Mouse (Mus musculus): ENCODE results near the gene Btnl9. TPM values are rescaled to one million over a fixed set of nuclear protein-coding genes. Genes with fewer than 3 reads are reported as not detected.

Gene Btnl9
- total and polyA plus RNA-seq, 2 experiments from 2014 or later = 0.37 to 0.39 TPM

DNA sequence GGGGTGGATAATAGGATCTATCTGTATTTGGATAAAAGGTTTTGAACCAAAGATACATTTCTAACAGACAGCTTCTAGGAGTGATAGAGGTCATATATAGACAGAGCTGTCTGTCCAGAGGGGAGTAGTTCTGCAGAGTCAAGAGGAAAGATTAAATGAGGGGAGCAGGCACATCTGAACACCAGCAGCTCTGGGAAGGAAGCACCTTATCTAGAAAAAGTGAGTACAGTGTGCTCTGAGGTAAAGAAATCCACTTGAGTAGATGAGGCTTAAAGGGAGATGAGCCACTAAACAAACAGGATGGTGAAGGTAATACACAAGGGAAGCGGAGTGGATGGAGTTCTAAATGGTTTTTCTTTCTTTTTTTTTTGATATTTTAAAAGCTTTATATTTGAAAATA lies 20.5 kb upstream of the Btnl9 start:
- no peaks in the 10 kb centered on the region for H3K9me3 ChIP-seq (ENCODE audit: low read length)
- no peak overlapping the region for H3K4me3 ChIP-seq (ENCODE audit: low read length)
- H3K9ac ChIP-seq (replicated peaks; ENCODE audit: low read length) = no peak overlapping the region
- H3K4me2 ChIP-seq (ENCODE audit: low read depth, low read length) = no peak overlapping the region
- DNase-seq (ENCODE audit: low spot score) (no peak), ATAC-seq (no peak)
- no peaks in the 10 kb centered on the region for H3K27me3 ChIP-seq (ENCODE audit: insufficient read depth, low read length)
- no peaks in the 10 kb centered on the region for H3K36me3 ChIP-seq (ENCODE audit: insufficient read depth, low read length)
- no peak overlapping the region for H3K27ac ChIP-seq
- 100% methylated on average over 1 of the region's 1 CpGs for WGBS
- peaks cover 11% of the 10 kb centered on the region for H3K4me1 ChIP-seq (ENCODE audit: insufficient read depth, low read length)
- no peak for TF ChIP-seq CTCF (IDR thresholded peaks at IDR 0.05; ENCODE audit: low read depth)

DNA sequence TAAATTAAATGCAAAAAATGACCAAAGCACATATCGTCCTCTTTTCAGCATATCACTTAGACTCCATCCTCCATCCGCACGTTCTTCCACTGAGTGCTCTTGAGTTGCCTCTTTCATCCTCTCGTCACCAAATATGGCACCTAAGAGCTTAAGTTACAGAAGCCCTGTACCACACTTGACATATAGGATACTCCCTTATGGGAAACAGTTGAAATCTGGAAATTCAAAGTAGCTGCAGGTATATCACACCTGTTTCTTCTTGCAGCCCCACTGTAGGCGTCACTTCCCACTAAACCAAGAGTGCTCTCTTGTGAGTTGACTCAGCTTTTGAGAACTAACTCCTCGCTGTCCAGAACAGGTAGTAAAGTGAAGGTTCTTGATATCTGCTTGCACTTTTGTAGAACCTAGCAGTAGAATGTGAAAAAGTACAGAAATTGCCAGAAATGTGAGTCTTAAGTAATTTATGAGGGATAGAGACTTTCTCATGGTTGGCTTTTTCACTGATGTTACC lies 18.2 kb upstream of the Btnl9 start:
- H3K4me2 ChIP-seq (ENCODE audit: low read depth, low read length) = peak overlapping the region; percentile 88
- no peaks in the 10 kb centered on the region for H3K36me3 ChIP-seq (ENCODE audit: insufficient read depth, low read length)
- 84% methylated on average over 6 of the region's 6 CpGs for whole genome bisulfite sequencing
- H3K9me3 ChIP-seq (ENCODE audit: low read length) = no peaks in the 10 kb centered on the region
- H3K27me3 ChIP-seq (ENCODE audit: insufficient read depth, low read length) = no peaks in the 10 kb centered on the region
- ATAC-seq (no peak), DNase-seq (ENCODE audit: low spot score) (no peak)
- peaks cover 11% of the 10 kb centered on the region for H3K4me1 ChIP-seq (ENCODE audit: insufficient read depth, low read length)
- no peak overlapping the region for H3K4me3 ChIP-seq (ENCODE audit: low read length)
- no peak overlapping the region for H3K9ac ChIP-seq (replicated peaks; ENCODE audit: low read length)
- no peak overlapping the region for H3K27ac ChIP-seq
- TF ChIP-seq CTCF (IDR thresholded peaks at IDR 0.05; ENCODE audit: low read depth) = no peak

DNA sequence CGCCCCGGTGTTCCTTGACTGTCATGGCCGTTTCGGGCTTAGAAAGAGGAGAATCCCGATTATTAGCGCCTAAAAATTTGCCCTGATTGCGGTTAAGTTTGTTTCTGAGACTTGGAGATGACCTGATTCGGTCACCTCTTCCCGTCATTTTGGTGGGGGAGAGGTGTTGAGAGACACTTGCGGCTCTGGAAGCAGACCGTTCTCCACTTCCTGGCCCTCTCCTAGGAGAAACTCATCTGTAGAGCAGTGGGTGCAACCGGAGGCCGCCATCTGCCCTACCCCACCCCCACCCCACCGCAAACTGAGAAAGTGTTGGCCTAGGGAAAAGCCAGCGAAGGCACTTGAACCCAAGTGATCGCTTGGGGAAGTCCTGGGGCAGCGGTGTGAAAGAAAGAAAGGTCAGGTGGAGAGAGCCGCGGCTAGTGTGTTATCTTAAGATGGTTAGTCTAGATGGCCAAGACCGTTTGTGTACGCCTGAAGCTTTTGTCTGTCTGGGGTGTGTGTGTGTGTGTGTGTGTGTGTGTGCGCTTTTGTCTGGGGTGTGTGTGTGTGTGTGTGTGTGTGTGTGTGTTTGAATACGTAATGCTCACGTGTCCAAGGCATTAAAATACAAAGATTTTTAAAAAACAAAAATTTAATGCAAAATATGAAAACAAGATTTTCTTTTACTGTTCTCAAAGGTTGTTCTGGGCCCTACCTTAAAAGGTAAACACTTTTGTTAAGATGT lies 17.0 kb upstream of the Btnl9 start:
- Histone ChIP-seq H3K27ac (peak overlapping the region; percentile 97), H3K4me1 (ENCODE audit: insufficient read depth, low read length) (peaks cover 11% of the 10 kb centered on the region), H3K36me3 (ENCODE audit: insufficient read depth, low read length) (no peaks in the 10 kb centered on the region), H3K4me3 (ENCODE audit: low read length) (peak overlapping the region; percentile 92), H3K4me2 (ENCODE audit: low read depth, low read length) (peak overlapping the region; percentile 88), H3K9me3 (ENCODE audit: low read length) (no peaks in the 10 kb centered on the region), H3K27me3 (ENCODE audit: insufficient read depth, low read length) (no peaks in the 10 kb centered on the region), H3K9ac (replicated peaks; ENCODE audit: low read length) (peak overlapping the region; percentile 97)
- DNase-seq (ENCODE audit: low spot score) (peak; percentile 59), ATAC-seq (peak; percentile 83)
- WGBS = under 1% methylated on average over 24 of the region's 24 CpGs
- TF ChIP-seq CTCF (IDR thresholded peaks at IDR 0.05; ENCODE audit: low read depth) = no peak

DNA sequence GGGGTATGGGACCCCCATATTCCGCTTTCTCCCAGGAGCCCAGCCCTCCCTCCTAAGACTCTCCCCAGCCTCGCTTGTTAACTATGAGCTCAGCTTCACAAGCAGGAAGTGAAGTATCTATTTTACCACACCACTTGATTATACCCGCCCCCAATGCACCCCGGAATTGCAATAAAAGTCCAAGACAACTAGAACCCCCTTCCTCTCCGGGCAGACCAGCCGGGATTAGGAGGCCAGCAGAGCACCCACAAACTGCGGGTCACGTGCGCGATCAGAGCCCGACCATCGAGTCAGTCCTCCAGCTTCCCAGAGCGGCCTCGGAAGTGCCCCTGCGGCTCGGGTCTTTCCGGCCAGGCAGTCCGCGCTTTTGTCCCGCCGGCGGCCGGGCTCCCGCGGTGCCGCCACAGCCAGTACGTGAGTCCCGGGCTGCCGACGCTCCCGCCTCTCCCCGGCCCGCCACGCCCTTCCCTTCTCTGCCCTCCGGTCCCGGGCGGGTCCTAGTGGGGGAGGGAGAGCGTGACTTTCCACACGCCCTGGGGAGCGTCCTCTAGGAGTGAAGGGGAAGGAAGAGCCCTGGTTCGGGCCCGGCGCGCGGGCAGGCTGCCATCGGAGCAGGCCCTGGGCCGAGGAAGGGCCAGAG lies 16.3 kb upstream of the Btnl9 start, which contains the start of gene Zfp62:
Zfp62 (plus strand) TSS at position 164 of the 640 bp plus-strand sequence.
- peak within 1 kb of the TSS; percentile 97 for H3K9ac ChIP-seq (replicated peaks; ENCODE audit: low read length)
- H3K27ac ChIP-seq = peak within 1 kb of the TSS; percentile 97
- ATAC-seq (peak; percentile 94), DNase-seq (ENCODE audit: low spot score) (peak; percentile 97)
- H3K9me3 ChIP-seq (ENCODE audit: low read length) = no peaks in the 10 kb centered on the region
- peak within 1 kb of the TSS; percentile 92 for H3K4me3 ChIP-seq (ENCODE audit: low read length)
- H3K36me3 ChIP-seq (ENCODE audit: insufficient read depth, low read length) = no peaks in the 10 kb centered on the region
- H3K27me3 ChIP-seq (ENCODE audit: insufficient read depth, low read length) = no peaks in the 10 kb centered on the region
- H3K4me1 ChIP-seq (ENCODE audit: insufficient read depth, low read length) = peaks cover 11% of the 10 kb centered on the region
- under 1% methylated on average over 37 of the region's 47 CpGs for WGBS
- peak within 1 kb of the TSS; percentile 88 for H3K4me2 ChIP-seq (ENCODE audit: low read depth, low read length)
- no peak for TF ChIP-seq CTCF (IDR thresholded peaks at IDR 0.05; ENCODE audit: low read depth)

DNA sequence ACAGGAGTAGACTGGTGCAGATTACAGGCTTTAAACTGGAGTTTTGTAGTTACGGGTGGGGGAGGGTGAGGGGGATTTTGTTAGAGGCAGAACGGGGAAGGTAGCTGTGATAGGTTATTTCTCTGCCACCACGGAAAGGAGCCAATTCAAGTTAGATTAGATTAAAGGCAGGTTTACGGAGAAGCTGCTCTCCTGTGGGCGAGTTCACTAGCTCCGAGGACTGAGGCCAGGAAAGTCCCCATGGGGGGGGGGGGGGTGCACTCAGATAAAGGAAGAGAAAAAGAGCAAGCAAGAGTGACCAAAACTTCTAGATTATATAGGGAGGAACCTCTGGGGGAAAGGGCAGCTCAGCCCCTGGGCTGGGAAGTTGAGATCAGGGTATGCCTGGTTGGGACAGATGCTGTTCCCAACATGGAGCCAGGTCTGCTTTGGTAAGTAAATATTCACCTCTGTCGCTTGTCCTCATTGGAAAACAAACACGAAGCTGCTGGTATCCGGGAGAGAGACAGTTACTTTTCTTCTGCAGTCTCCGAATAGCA lies 15.6 kb upstream of the Btnl9 start:
- Histone ChIP-seq H3K36me3 (ENCODE audit: insufficient read depth, low read length) (no peaks in the 10 kb centered on the region), H3K4me1 (ENCODE audit: insufficient read depth, low read length) (peaks cover 11% of the 10 kb centered on the region), H3K9ac (replicated peaks; ENCODE audit: low read length) (peak overlapping the region; percentile 97), H3K4me3 (ENCODE audit: low read length) (peak overlapping the region; percentile 92), H3K9me3 (ENCODE audit: low read length) (no peaks in the 10 kb centered on the region), H3K27ac (peak overlapping the region; percentile 97), H3K4me2 (ENCODE audit: low read depth, low read length) (peak overlapping the region; percentile 88), H3K27me3 (ENCODE audit: insufficient read depth, low read length) (no peaks in the 10 kb centered on the region)
- ATAC-seq (peak; percentile 14; the same call in 1 of the 2 replicates), DNase-seq (ENCODE audit: low spot score) (peak; percentile 4)
- 2% methylated on average over 10 of the region's 10 CpGs for WGBS
- no peak for TF ChIP-seq CTCF (IDR thresholded peaks at IDR 0.05; ENCODE audit: low read depth)

DNA sequence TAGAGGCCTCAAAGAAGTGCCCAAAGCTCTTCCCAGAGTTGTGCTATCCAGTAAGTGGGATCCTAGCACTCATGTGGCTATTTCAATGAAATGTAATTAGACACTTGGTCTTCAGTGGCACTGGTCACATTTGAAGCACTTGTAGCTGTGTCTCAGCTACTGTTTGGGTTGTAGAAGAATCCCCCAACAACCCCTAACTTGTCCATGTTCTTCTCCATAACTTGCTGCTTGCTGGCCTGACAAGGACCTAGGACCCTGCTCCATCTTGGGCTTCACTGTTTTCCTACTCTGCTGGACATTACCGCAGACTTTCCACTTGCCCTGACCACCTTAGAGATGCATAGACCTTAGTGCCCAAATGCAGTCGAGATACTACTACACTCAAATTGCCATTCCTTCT lies 15.1 kb upstream of the Btnl9 start:
- DNase-seq (ENCODE audit: low spot score) = no peak
- Histone ChIP-seq H3K27ac (peak overlapping the region; percentile 97), H3K27me3 (ENCODE audit: insufficient read depth, low read length) (no peaks in the 10 kb centered on the region), H3K4me2 (ENCODE audit: low read depth, low read length) (peak overlapping the region; percentile 88), H3K9me3 (ENCODE audit: low read length) (no peaks in the 10 kb centered on the region), H3K4me3 (ENCODE audit: low read length) (peak overlapping the region; percentile 92), H3K4me1 (ENCODE audit: insufficient read depth, low read length) (peaks cover 11% of the 10 kb centered on the region), H3K9ac (replicated peaks; ENCODE audit: low read length) (peak overlapping the region; percentile 97; the same call in 1 of the 2 replicates), H3K36me3 (ENCODE audit: insufficient read depth, low read length) (no peaks in the 10 kb centered on the region)
- no peak for ATAC-seq
- WGBS = 63% methylated on average over 2 of the region's 2 CpGs
- no peak for TF ChIP-seq CTCF (IDR thresholded peaks at IDR 0.05; ENCODE audit: low read depth)

Data from hindbrain, postnatal 0 days (tissue).